ENCODE assay signal across 13 mouse cellular contexts in the genomic region with DNA sequence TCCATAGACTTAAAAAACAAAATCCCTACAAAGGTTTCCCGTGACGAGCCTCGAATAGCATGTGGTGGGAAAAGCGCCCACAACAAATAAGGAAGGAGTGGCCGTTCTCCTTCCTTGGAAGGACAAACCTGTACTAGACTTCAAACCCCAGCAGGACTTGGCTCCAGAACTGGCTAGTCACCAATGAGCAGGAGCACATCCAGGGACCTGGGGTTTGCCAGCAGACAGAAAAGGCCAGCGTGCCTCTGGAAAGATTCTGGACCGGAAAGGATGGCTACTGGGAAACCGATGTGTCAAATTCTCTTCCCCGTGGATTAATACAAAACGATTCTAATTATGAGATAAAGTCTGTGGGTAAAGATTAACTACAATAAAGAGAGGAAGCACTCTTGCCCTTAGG.
DNase-seq lines count a peak whose midpoint lies in the region; ATAC-seq and TF ChIP-seq lines count a peak whose summit lies in the region.
"Had no signal": no experiment of that assay in that cellular context is flagged by ENCODE, and none has a peak within 500 bp of the region (broad histone marks: within the 10 kb centered on the region; RNA-seq: fewer than 3 reads in every experiment).

No protein-coding gene starts in this region.

- no peaks in the 10 kb centered on the region for H3K9me3 ChIP-seq in kidney, embryonic 16.5 days (ENCODE audit: low read length)
- no peaks in the 10 kb centered on the region for H3K9me3 ChIP-seq in heart, embryonic 14.5 days (ENCODE audit: control insufficient read depth, low read length)
- H3K9me3 ChIP-seq: forebrain, embryonic 13.5 days; limb, embryonic 15.5 days; neural tube, embryonic 13.5 days had no signal

- no peak for TF ChIP-seq CTCF in lung, adult 2 months (IDR thresholded peaks at IDR 0.05; ENCODE audit: insufficient read depth, low read length)

- H3K27me3 ChIP-seq in kidney, embryonic 16.5 days (ENCODE audit: insufficient read depth, low read length) = no peaks in the 10 kb centered on the region
- H3K27me3 ChIP-seq in heart, embryonic 14.5 days (ENCODE audit: control insufficient read depth, insufficient read depth, low read length) = no peaks in the 10 kb centered on the region
- H3K27me3 ChIP-seq: forebrain, embryonic 13.5 days; limb, embryonic 15.5 days; neural tube, embryonic 13.5 days had no signal

- H3K9ac ChIP-seq in kidney, embryonic 16.5 days (replicated peaks; ENCODE audit: low read length) = no peak overlapping the region
- H3K9ac ChIP-seq in heart, embryonic 14.5 days (ENCODE audit: low read length) = no peak overlapping the region
- H3K9ac ChIP-seq: forebrain, embryonic 13.5 days; limb, embryonic 15.5 days; neural tube, embryonic 13.5 days had no signal

- DNase-seq in kidney, adult 11 months = peak; percentile 40
- DNase-seq in Muller cell, postnatal 12 days (ENCODE audit: inconsistent ontology term) = peak; percentile 58
- DNase-seq in ovary, postnatal 14 days (ENCODE audit: low spot score) = no peak
- DNase-seq in ovary, postnatal 36 days (ENCODE audit: low spot score) = no peak
- no peak for DNase-seq in lung, adult 2 months
- DNase-seq: thymus, postnatal 36 days had no signal

- no peak overlapping the region for H3K4me2 ChIP-seq in kidney, embryonic 16.5 days (replicated peaks; ENCODE audit: low read depth, low read length)
- no peak overlapping the region for H3K4me2 ChIP-seq in heart, embryonic 14.5 days (ENCODE audit: low read length)
- H3K4me2 ChIP-seq: forebrain, embryonic 13.5 days; limb, embryonic 15.5 days; neural tube, embryonic 13.5 days had no signal

- no peak overlapping the region for H3K4me3 ChIP-seq in kidney, embryonic 16.5 days (ENCODE audit: low read length)
- no peak overlapping the region for H3K4me3 ChIP-seq in brown adipose tissue, adult 24 weeks (ENCODE audit: insufficient read depth, low read depth, low read length)
- no peak overlapping the region for H3K4me3 ChIP-seq in heart, embryonic 14.5 days (ENCODE audit: control insufficient read depth in 1 of 2, insufficient read depth in 1 of 2, low read depth in 1 of 2, low read length in 2 of 2)
- H3K4me3 ChIP-seq in lung, adult 2 months (replicated peaks; ENCODE audit: extremely low read depth, low read depth, low read length) = no peak overlapping the region
- H3K4me3 ChIP-seq: forebrain, embryonic 13.5 days; limb, embryonic 15.5 days; neural tube, embryonic 13.5 days had no signal

- no peaks in the 10 kb centered on the region for H3K36me3 ChIP-seq in kidney, embryonic 16.5 days (ENCODE audit: insufficient read depth, low read length)
- H3K36me3 ChIP-seq in heart, embryonic 14.5 days (ENCODE audit: control insufficient read depth, insufficient read depth, low read length) = 0 out of 2 replicates have a peak, but pooled peaks cover 1% of the 10 kb centered on the region
- H3K36me3 ChIP-seq: neural tube, embryonic 13.5 days had no signal

- H3K4me1 ChIP-seq in kidney, embryonic 16.5 days (ENCODE audit: insufficient read depth, low read length) = 0 out of 2 replicates have a peak, but pooled peaks cover 3% of the 10 kb centered on the region
- H3K4me1 ChIP-seq in brown adipose tissue, adult 24 weeks (ENCODE audit: control insufficient read depth, insufficient read depth, insufficient read length, low read length) = peaks cover 26% of the 10 kb centered on the region
- H3K4me1 ChIP-seq in heart, embryonic 14.5 days (ENCODE audit: control insufficient read depth in 2 of 2, insufficient read depth in 2 of 2, low read length in 2 of 2) = peaks cover 2 to 9% of the 10 kb centered on the region in 2 experiments; a peak in 3 of 4 replicates
- peaks cover 21% of the 10 kb centered on the region for H3K4me1 ChIP-seq in lung, adult 2 months (ENCODE audit: control insufficient read depth, insufficient read depth, low read length)
- H3K4me1 ChIP-seq: forebrain, embryonic 13.5 days; neural tube, embryonic 13.5 days had no signal

- no peak for ATAC-seq in kidney, embryonic 16.5 days (ENCODE audit: low FRiP score, low TSS enrichment)
- ATAC-seq in heart, embryonic 14.5 days (ENCODE audit: insufficient number of reproducible peaks, insufficient read depth, low FRiP score, low read depth) = no peak
- ATAC-seq: activated CD4-positive, CD25-positive, alpha-beta regulatory T cell, adult 4 months; forebrain, embryonic 13.5 days had no signal

- H3K27ac ChIP-seq in kidney, embryonic 16.5 days (ENCODE audit: low read length) = no peak overlapping the region
- peak overlapping the region; percentile 57 for H3K27ac ChIP-seq in brown adipose tissue, adult 24 weeks (replicated peaks; ENCODE audit: low read depth, low read length)
- H3K27ac ChIP-seq in heart, embryonic 14.5 days (replicated peaks in 1 of 2; ENCODE audit: control insufficient read depth in 1 of 2, insufficient read depth in 1 of 2, low read depth in 2 of 2, low read length in 2 of 2) = peak overlapping the region; percentile 22 to 61; a peak in 3 of 4 replicates
- H3K27ac ChIP-seq: forebrain, embryonic 13.5 days; limb, embryonic 15.5 days; neural tube, embryonic 13.5 days had no signal

- WGBS in kidney, embryonic 16.5 days = 77% methylated on average over 10 of the region's 10 CpGs
- 78% methylated on average over 10 of the region's 10 CpGs for WGBS in heart, embryonic 14.5 days
- WGBS in lung, adult 2 months = 47% methylated on average over 10 of the region's 10 CpGs

- TF ChIP-seq POLR2A in lung, adult 2 months (IDR thresholded peaks at IDR 0.05; ENCODE audit: borderline replicate concordance, extremely low read depth, low read depth, low read length) = no peak

Comparison
In these comparisons a context has a peak if more than half of its experiments do, and no peak if none do; other contexts are left out.
1. DNase-seq: peak in kidney, adult 11 months (single experiment) and Muller cell, postnatal 12 days (single experiment); none in ovary, postnatal 14 days (single experiment), ovary, postnatal 36 days (single experiment) and lung, adult 2 months (single experiment).